Mouse (Mus musculus) intestine, embryonic 14.5 days (tissue): Measurements from ENCODE around the gene Ly6g6f. TPM values are rescaled to one million over a fixed set of nuclear protein-coding genes. Genes with fewer than 3 reads are reported as not detected.
"Not testable (repeated sequence)": the region's sequence is repeated elsewhere in the genome, so short reads cannot be mapped to it uniquely, and the experiment has no call there.

Source experiments
- ATAC-seq: fragments of 200-750 bp; cut with Nextera tagmentation; replicated peaks from 2 replicates; pipeline ENCODE4 v1.8.0; 2017; ENCODE audit warnings: low read depth, moderate number of reproducible peaks, moderate TSS enrichment, moderate library complexity; ENCODE audit not compliant: low FRiP score, low TSS enrichment
- DNase-seq: peaks from one replicate; pipeline ENCODE4 v3.0.0-alpha.2; 2018; ENCODE audit warnings: low spot score
- H3K27ac ChIP-seq: fragments of 300-500 bp; sonication (generic); 2 replicates; pipeline ENCODE4 v1.5.1; 2014; ENCODE audit warnings: low read depth, mild to moderate bottlenecking, control low read depth
- H3K27me3 ChIP-seq: fragments of 300-500 bp; sonication (generic); replicated peaks from 2 replicates; pipeline ENCODE4 v1.6.1; 2014; ENCODE audit warnings: low read length, control low read depth; ENCODE audit not compliant: control insufficient read depth, insufficient read depth
- H3K36me3 ChIP-seq: fragments of 300-500 bp; sonication (generic); 2 replicates; pipeline ENCODE4 v1.6.1; 2014; ENCODE audit warnings: low read length, control low read depth; ENCODE audit not compliant: control insufficient read depth, insufficient read depth
- H3K4me1 ChIP-seq: fragments of 300-500 bp; sonication (generic); replicated peaks from 2 replicates; pipeline ENCODE4 v1.6.1; 2014; ENCODE audit warnings: low read length, control low read depth, mixed read lengths; ENCODE audit not compliant: control insufficient read depth, insufficient read depth
- H3K4me2 ChIP-seq: fragments of 300-500 bp; sonication (generic); 2 replicates; pipeline ENCODE4 v1.6.1; 2014; ENCODE audit warnings: low read length
- H3K4me3 ChIP-seq: fragments of 300-500 bp; sonication (generic); 2 replicates; pipeline ENCODE4 v1.5.1; 2014; ENCODE audit warnings: low read depth, low read length, control low read depth, mixed read lengths
- H3K9ac ChIP-seq: fragments of 300-500 bp; sonication (generic); 2 replicates; pipeline ENCODE4 v1.6.1; 2014; ENCODE audit warnings: mild to moderate bottlenecking, low read length
- H3K9me3 ChIP-seq: fragments of 300-500 bp; sonication (generic); 2 replicates; pipeline ENCODE4 v1.6.1; 2016; ENCODE audit warnings: low read length, control low read depth; ENCODE audit not compliant: control insufficient read depth
- WGBS: fragments of 180-500 bp; shearing (Covaris S2); extraction: QIAGEN DNeasy Blood & Tissue Kit; methylation state at CpG from one replicate; pipeline ENCODE4 v1.1.7; 2014; 5-methylcytosine and 5-hydroxymethylcytosine counted together
- polyA plus RNA-seq: library from polyadenylated mRNA; unstranded; fragments of >200 nt; fragmentation: Nextera tagmentation; extraction: Ambion mirVana; gene quantifications from 2 replicates; pipeline ENCODE4 v1.2.1, GENCODE M21; 2014

Ly6g6f gene
- polyA plus RNA-seq, 1 experiment from 2014 or later, result not detected

- H3K4me1 ChIP-seq, result peaks cover 25% of the 10 kb centered on the region
- peak; percentile 48 for ATAC-seq
- peak within 1 kb of the TSS; percentile 74 for H3K9ac ChIP-seq
- H3K4me3 ChIP-seq, result peak within 1 kb of the TSS; percentile 69
- H3K27me3 ChIP-seq, result no peaks in the 10 kb centered on the region
- H3K27ac ChIP-seq, result peak within 1 kb of the TSS; percentile 85
- peaks cover 27% of the 10 kb centered on the region for H3K36me3 ChIP-seq
- DNase-seq, result peak; percentile 83
- peak within 1 kb of the TSS; percentile 80 for H3K4me2 ChIP-seq
- H3K9me3 ChIP-seq, result no peaks in the 10 kb centered on the region
- under 1% methylated on average over 36 of the region's 36 CpGs for WGBS
Measured at GRCm38 (mm10) chr17:35126206-35126611, 40.8 kb upstream of the Ly6g6f start, which contains the start of gene D17H6S53E. D17H6S53E (plus strand) TSS chr17:35126373.

- H3K36me3 ChIP-seq, result peaks cover 25% of the 10 kb centered on the region
- H3K4me2 ChIP-seq, result peak overlapping the region; percentile 80
- peak overlapping the region; percentile 74 for H3K9ac ChIP-seq
- H3K4me1 ChIP-seq, result peaks cover 25% of the 10 kb centered on the region
- no peak for DNase-seq
- no peak for ATAC-seq
- H3K27ac ChIP-seq, result peak overlapping the region; percentile 85
- peak overlapping the region; percentile 69 for H3K4me3 ChIP-seq
- no peaks in the 10 kb centered on the region for H3K27me3 ChIP-seq
- 20% methylated on average over 6 of the region's 6 CpGs for WGBS
- no peaks in the 10 kb centered on the region for H3K9me3 ChIP-seq
Measured at GRCm38 (mm10) chr17:35125578-35125977, 40.2 kb upstream of the Ly6g6f start.

GRCm38 (mm10) chr17:35125081-35125480 lies 39.7 kb upstream of the Ly6g6f start:
- WGBS, result 95% methylated on average over 1 of the region's 1 CpGs

GRCm38 (mm10) chr17:35124261-35124896 lies 39.0 kb upstream of the Ly6g6f start:
- H3K27ac ChIP-seq, DNase-seq, H3K27me3 ChIP-seq, ATAC-seq, H3K9ac ChIP-seq, H3K9me3 ChIP-seq, H3K4me3 ChIP-seq, H3K4me2 ChIP-seq: not testable (repeated sequence)
- Histone ChIP-seq H3K4me1 (peaks cover 33% of the 10 kb centered on the region), H3K36me3 (peaks cover 28% of the 10 kb centered on the region)
- WGBS, result 92% methylated on average over 12 of the region's 12 CpGs

More at GRCm38 (mm10) chr17:35125081-35125480, 39.7 kb upstream of the Ly6g6f start:
- ATAC-seq (no peak), DNase-seq (no peak)
- peaks cover 22% of the 10 kb centered on the region for H3K36me3 ChIP-seq
- no peak overlapping the region for H3K9ac ChIP-seq
- no peak overlapping the region for H3K4me3 ChIP-seq
- H3K27me3 ChIP-seq, result no peaks in the 10 kb centered on the region
- H3K4me1 ChIP-seq, result peaks cover 30% of the 10 kb centered on the region
- peak overlapping the region; percentile 80; the same call in 1 of the 2 replicates for H3K4me2 ChIP-seq
- H3K9me3 ChIP-seq, result no peaks in the 10 kb centered on the region
- H3K27ac ChIP-seq, result no peak overlapping the region

- H3K4me3 ChIP-seq, DNase-seq, H3K27me3 ChIP-seq, H3K9ac ChIP-seq, ATAC-seq, H3K27ac ChIP-seq, H3K4me2 ChIP-seq, H3K9me3 ChIP-seq: not testable (repeated sequence)
- Histone ChIP-seq H3K4me1 (peaks cover 33% of the 10 kb centered on the region), H3K36me3 (peaks cover 39% of the 10 kb centered on the region)
- 90% methylated on average over 9 of the region's 9 CpGs for WGBS
Measured at GRCm38 (mm10) chr17:35123287-35123686, 37.9 kb upstream of the Ly6g6f start.

GRCm38 (mm10) chr17:35121871-35122303 lies 36.5 kb upstream of the Ly6g6f start, which contains the start of gene Csnk2b:
Csnk2b (minus strand) TSS chr17:35122053.
- peak; percentile 15 for ATAC-seq
- Histone ChIP-seq H3K27me3 (no peaks in the 10 kb centered on the region), H3K4me1 (peaks cover 30% of the 10 kb centered on the region), H3K4me3 (peak within 1 kb of the TSS; percentile 99), H3K27ac (peak within 1 kb of the TSS; percentile 88), H3K36me3 (peaks cover 44% of the 10 kb centered on the region), H3K9me3 (no peaks in the 10 kb centered on the region), H3K9ac (peak within 1 kb of the TSS; percentile 85), H3K4me2 (peak within 1 kb of the TSS; percentile 93)
- WGBS, result under 1% methylated on average over 19 of the region's 19 CpGs
- no peak for DNase-seq

- H3K4me2 ChIP-seq, result peak within 1 kb of the TSS; percentile 93
- ATAC-seq, result peak; percentile 92
- WGBS, result under 1% methylated on average over 50 of the region's 50 CpGs
Measured at GRCm38 (mm10) chr17:35121143-35121799, 35.9 kb upstream of the Ly6g6f start, which contains the start of gene Gpank1. Gpank1 (plus strand) TSS chr17:35121455.

GRCm38 (mm10) chr17:35120745-35121142 lies 35.3 kb upstream of the Ly6g6f start:
- H3K27ac ChIP-seq, result peak overlapping the region; percentile 88; the same call in 1 of the 2 replicates
- ATAC-seq (no peak; the same call in 1 of the 2 replicates), DNase-seq (peak; percentile 64)
- peak overlapping the region; percentile 99 for H3K4me3 ChIP-seq
- peak overlapping the region; percentile 93 for H3K4me2 ChIP-seq
- H3K9me3 ChIP-seq, result no peaks in the 10 kb centered on the region
- peaks cover 27% of the 10 kb centered on the region for H3K4me1 ChIP-seq
- peaks cover 53% of the 10 kb centered on the region for H3K36me3 ChIP-seq
- H3K27me3 ChIP-seq, result no peaks in the 10 kb centered on the region
- H3K9ac ChIP-seq, result peak overlapping the region; percentile 85
- 0% methylated on average over 33 of the region's 33 CpGs for WGBS

More at GRCm38 (mm10) chr17:35121143-35121799, 35.9 kb upstream of the Ly6g6f start, which contains the start of gene Gpank1:
- no peaks in the 10 kb centered on the region for H3K27me3 ChIP-seq
- peak within 1 kb of the TSS; percentile 85 for H3K9ac ChIP-seq
- DNase-seq, result peak; percentile 94
- H3K27ac ChIP-seq, result peak within 1 kb of the TSS; percentile 88
- peaks cover 48% of the 10 kb centered on the region for H3K36me3 ChIP-seq
- peaks cover 27% of the 10 kb centered on the region for H3K4me1 ChIP-seq
- no peaks in the 10 kb centered on the region for H3K9me3 ChIP-seq
- peak within 1 kb of the TSS; percentile 99 for H3K4me3 ChIP-seq
